Mouse (Mus musculus) myocyte (in vitro differentiated cells): ENCODE results near the gene Wt1. TPM values are rescaled to one million over a fixed set of nuclear protein-coding genes. Genes with fewer than 3 reads are reported as not detected.

Experiments used
- H3K27me3 ChIP-seq: one replicate; pipeline ENCODE4 v1.6.1; 2011; ENCODE audit not compliant: control insufficient read depth, insufficient read depth, insufficient read length
- H3K36me3 ChIP-seq: one replicate; pipeline ENCODE4 v1.6.1; 2011; ENCODE audit not compliant: control insufficient read depth, insufficient read depth
- H3K4me2 ChIP-seq: one replicate; pipeline ENCODE4 v1.6.1; 2011; ENCODE audit warnings: low read depth, control low read depth
- H3K4me3 ChIP-seq: one replicate; pipeline ENCODE4 v1.5.1; 2011; ENCODE audit warnings: mild to moderate bottlenecking, control low read depth, moderate library complexity
- H3K79me2 ChIP-seq: one replicate; pipeline ENCODE4 v1.6.1; 2011; ENCODE audit not compliant: control insufficient read depth, insufficient read depth
- H3ac ChIP-seq: one replicate; pipeline ENCODE4 v1.6.1; 2011; ENCODE audit not compliant: control insufficient read depth, insufficient read length
- CEBPB ChIP-seq: IDR thresholded peaks from 2 replicates; pipeline ENCODE4 v1.6.1; 2011; ENCODE audit warnings: mild to moderate bottlenecking, moderate library complexity; ENCODE audit not compliant: poor library complexity, insufficient read depth, severe bottlenecking
- E2F4 ChIP-seq: IDR thresholded peaks from one replicate; pipeline ENCODE4 v1.6.1; 2011; ENCODE audit warnings: mild to moderate bottlenecking, control low read depth, moderate library complexity; ENCODE audit not compliant: insufficient read depth
- MAX ChIP-seq: IDR thresholded peaks from one replicate; pipeline ENCODE4 v1.6.1; 2011; ENCODE audit warnings: low read depth, mild to moderate bottlenecking, control low read depth
- MYOD1 ChIP-seq, 3 experiments: IDR thresholded peaks; one replicate each; pipeline ENCODE4 v1.6.1; 2011; ENCODE audit warnings: control low read depth in 2 of 3, low read depth in 2 of 3, mild to moderate bottlenecking in 2 of 3, moderate library complexity in 1 of 3; ENCODE audit not compliant: insufficient read length in 2 of 3, control insufficient read depth in 1 of 3
- MYOG ChIP-seq, 3 experiments: IDR thresholded peaks; one replicate each; pipeline ENCODE4 v1.6.1; 2011; ENCODE audit warnings: control low read depth in 2 of 3, low read depth in 2 of 3, mild to moderate bottlenecking in 2 of 3; ENCODE audit not compliant: insufficient read length in 2 of 3, control insufficient read depth in 1 of 3, insufficient read depth in 1 of 3
- POLR2A ChIP-seq: IDR thresholded peaks from one replicate; pipeline ENCODE4 v1.6.1; 2011; ENCODE audit warnings: low read depth, mild to moderate bottlenecking, control low read depth, moderate library complexity; ENCODE audit not compliant: insufficient read length
- POLR2AphosphoS2 ChIP-seq: IDR thresholded peaks from one replicate; pipeline ENCODE4 v1.6.1; 2011; ENCODE audit warnings: low read depth, control low read depth; ENCODE audit not compliant: insufficient read length
- REST ChIP-seq: IDR thresholded peaks from one replicate; pipeline ENCODE4 v1.6.1; 2011; ENCODE audit warnings: mild to moderate bottlenecking, control low read depth, moderate library complexity; ENCODE audit not compliant: insufficient read depth, insufficient read length
- SRF ChIP-seq: IDR thresholded peaks from one replicate; pipeline ENCODE4 v1.6.1; 2011; ENCODE audit warnings: low read depth; ENCODE audit not compliant: control insufficient read depth, insufficient read length
- TCF12 ChIP-seq: IDR thresholded peaks from one replicate; pipeline ENCODE4 v1.6.1; 2011; ENCODE audit warnings: mild to moderate bottlenecking, control low read depth; ENCODE audit not compliant: poor library complexity, insufficient read depth, severe bottlenecking
- TCF3 ChIP-seq: IDR thresholded peaks from one replicate; pipeline ENCODE4 v1.6.1; 2011; ENCODE audit warnings: low read depth, control low read depth; ENCODE audit not compliant: insufficient read length
- USF1 ChIP-seq: IDR thresholded peaks from one replicate; pipeline ENCODE4 v1.6.1; 2011; ENCODE audit warnings: low read depth, mild to moderate bottlenecking, control low read depth, moderate library complexity
- polyA plus RNA-seq: library from polyadenylated mRNA; unstranded; fragments of >200 nt; fragmentation: generic; extraction: Trizol; gene quantifications from one replicate; pipeline ENCODE4 v1.2.1, GENCODE M21; 2012; ENCODE audit warnings: missing spikeins

The Wt1 gene
- polyA plus RNA-seq, 1 experiment = not detected

DNA sequence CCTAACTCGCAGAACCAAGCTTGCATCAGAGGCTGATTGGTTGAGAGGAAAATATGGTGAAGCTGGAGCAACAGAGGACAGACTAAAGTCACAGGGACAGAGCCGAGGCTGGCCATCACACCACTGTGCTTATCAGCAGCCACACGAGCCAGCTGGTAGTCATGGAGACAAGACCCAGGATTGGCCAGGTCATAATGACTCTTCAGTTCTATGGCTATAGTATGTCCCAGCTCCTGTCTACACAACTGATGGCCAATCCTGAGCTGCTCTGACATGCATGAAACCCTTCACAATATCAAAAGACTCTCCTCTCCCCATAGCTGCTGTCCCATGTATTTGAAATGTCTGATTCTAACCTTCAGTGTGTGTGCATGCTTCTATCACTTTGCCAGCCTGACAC, 38.3 kb upstream of the Wt1 start:
- Histone ChIP-seq H3ac (no peak overlapping the region), H3K36me3 (no peaks in the 10 kb centered on the region), H3K79me2 (no peaks in the 10 kb centered on the region), H3K27me3 (no peaks in the 10 kb centered on the region), H3K4me3 (no peak overlapping the region), H3K4me2 (no peak overlapping the region)
- TF ChIP-seq TCF3 = no peak
- no peak for TF ChIP-seq E2F4
- TF ChIP-seq POLR2A = no peak
- TF ChIP-seq POLR2AphosphoS2 = no peak
- no peak for TF ChIP-seq USF1
- no peak for TF ChIP-seq MAX
- no peak for TF ChIP-seq SRF
- TF ChIP-seq MYOD1 (IDR thresholded peaks at IDR 0.05; ENCODE audit: control insufficient read depth in 1 of 3, insufficient read length in 2 of 3, low read depth in 2 of 3) = no peak
- TF ChIP-seq REST = no peak
- no peak for TF ChIP-seq CEBPB
- TF ChIP-seq TCF12 = no peak
- no peak for TF ChIP-seq MYOG (IDR thresholded peaks at IDR 0.05; ENCODE audit: control insufficient read depth in 1 of 3, insufficient read depth in 1 of 3, insufficient read length in 2 of 3, low read depth in 2 of 3)

DNA sequence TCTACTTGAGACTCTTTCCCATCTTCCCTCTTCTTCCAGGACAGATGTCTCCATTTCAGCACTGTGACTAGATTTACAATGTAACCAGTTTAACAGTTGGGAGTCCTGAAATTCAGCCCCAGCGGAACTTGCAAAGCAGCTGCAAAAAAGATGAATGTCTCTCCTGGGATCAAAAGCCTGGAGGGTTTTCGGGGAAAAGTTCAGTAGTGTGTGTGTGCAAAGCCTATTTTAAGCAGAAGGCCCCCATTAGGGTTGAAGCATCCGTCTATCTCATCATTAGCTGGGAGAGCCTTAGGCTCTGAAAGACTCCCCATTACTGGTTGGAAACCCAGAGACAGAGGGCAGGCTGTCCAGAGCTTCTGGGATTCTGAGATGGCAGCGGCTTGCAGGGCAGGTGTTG, 37.2 kb upstream of the Wt1 start:
- no peak for TF ChIP-seq E2F4
- no peak for TF ChIP-seq SRF
- Histone ChIP-seq H3K36me3 (no peaks in the 10 kb centered on the region), H3K4me3 (no peak overlapping the region), H3K27me3 (no peaks in the 10 kb centered on the region), H3ac (no peak overlapping the region), H3K4me2 (no peak overlapping the region), H3K79me2 (no peaks in the 10 kb centered on the region)

DNA sequence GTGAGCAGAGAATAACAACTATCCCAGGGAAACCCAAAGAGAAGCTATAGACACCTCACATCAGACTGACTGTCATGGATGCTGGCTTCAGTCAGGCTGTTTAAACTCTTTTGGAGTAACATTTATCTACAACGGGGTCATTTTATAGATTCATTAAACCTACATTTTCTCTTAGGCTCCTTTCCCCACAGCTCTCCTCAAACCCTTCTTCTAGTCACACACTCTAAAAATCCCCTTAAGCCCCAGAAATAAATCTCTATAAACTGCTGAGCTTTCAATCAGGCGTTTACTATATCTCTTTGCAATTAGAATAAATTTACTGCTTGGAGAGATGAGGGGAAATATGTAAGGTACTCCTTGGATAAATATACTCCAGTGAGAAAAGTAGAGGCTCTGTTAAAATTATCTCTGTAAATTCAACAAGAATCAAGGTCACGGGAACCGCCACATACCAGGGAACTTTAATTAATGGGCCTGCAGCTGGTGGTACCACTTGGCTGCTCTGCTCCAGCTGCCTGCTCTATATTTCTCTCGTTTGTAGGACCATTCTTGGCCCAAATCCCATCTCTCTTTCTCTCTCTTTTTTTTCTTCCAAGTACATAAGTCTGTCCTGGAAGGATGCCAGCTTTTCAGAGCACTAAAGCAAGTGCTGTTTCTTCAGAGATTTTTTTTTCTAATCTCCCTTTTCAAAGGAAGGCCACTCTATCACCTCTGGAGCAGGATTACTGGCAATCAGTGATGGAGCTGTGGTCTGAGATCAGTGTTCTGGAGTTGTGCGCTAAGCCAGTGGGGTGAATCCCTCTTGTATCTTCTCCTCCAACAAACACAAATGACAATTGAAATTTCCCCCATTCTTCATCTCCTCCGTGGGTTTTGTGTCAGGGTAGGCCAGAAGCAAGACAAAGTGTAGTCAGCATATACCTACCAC, 36.5 kb upstream of the Wt1 start:
- Histone ChIP-seq H3K36me3 (no peaks in the 10 kb centered on the region), H3K4me3 (no peak overlapping the region), H3K79me2 (no peaks in the 10 kb centered on the region), H3ac (no peak overlapping the region), H3K4me2 (no peak overlapping the region), H3K27me3 (no peaks in the 10 kb centered on the region)
- TF ChIP-seq MYOG (IDR thresholded peaks at IDR 0.05; ENCODE audit: control insufficient read depth in 1 of 3, insufficient read depth in 1 of 3, insufficient read length in 2 of 3, low read depth in 2 of 3) = no peak
- no peak for TF ChIP-seq TCF12
- TF ChIP-seq MAX = no peak
- no peak for TF ChIP-seq E2F4
- no peak for TF ChIP-seq TCF3
- TF ChIP-seq SRF = no peak
- TF ChIP-seq USF1 = no peak
- no peak for TF ChIP-seq MYOD1 (IDR thresholded peaks at IDR 0.05; ENCODE audit: control insufficient read depth in 1 of 3, insufficient read length in 2 of 3, low read depth in 2 of 3)

DNA sequence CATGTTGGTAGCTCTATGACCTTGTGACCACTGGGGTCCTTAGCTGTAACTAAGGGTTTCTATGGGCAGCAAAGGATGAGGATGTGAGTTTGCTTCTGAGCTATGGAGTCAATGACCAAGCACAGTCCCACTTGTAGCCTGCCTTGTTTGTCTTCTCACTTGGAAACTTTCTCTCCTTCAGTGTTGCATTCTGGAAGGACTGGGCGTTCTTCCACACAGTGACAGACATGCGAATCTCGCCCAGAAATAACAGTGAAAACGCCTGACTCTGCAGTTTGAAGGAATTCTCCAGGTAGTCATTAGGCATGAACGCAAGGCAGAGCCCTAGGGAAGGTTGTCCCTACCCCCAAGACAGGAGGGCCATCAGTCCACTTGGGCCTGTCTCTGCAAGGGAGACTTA, 35.3 kb upstream of the Wt1 start:
- Histone ChIP-seq H3K79me2 (no peaks in the 10 kb centered on the region), H3K4me3 (no peak overlapping the region), H3K4me2 (no peak overlapping the region), H3K27me3 (no peaks in the 10 kb centered on the region), H3K36me3 (no peaks in the 10 kb centered on the region), H3ac (no peak overlapping the region)
- TF ChIP-seq POLR2A = no peak
- no peak for TF ChIP-seq TCF12
- no peak for TF ChIP-seq POLR2AphosphoS2

DNA sequence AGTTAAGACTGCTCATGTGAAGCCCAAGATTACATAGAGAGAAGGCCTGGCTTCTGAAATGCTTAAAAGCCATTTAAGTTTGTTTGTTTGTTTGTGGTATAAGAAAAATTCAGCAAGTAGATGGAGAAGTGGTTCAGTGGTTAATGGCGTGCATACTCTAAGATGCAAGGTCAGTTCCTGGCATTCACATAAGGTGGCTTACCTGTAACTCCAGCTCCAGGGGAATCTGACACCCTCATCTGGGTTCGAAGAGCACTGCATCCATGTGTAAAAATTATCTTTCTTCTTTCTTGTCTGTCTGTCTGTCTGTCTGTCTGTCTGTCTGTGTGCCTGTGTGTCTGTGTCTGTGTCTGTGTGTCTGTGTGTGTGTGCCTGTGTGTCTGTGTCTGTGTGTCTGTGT, 34.6 kb upstream of the Wt1 start, which contains the start of gene Gm11060:
TSS of gene Gm11060 (plus strand) at position 301 of the 400 bp plus-strand sequence.
- Histone ChIP-seq H3K79me2 (no peaks in the 10 kb centered on the region), H3K4me3 (no peak within 1 kb of the TSS), H3K4me2 (no peak within 1 kb of the TSS), H3K27me3 (no peaks in the 10 kb centered on the region), H3K36me3 (no peaks in the 10 kb centered on the region), H3ac (no peak within 1 kb of the TSS)
- TF ChIP-seq TCF12 (no peak), MAX (no peak), POLR2A (no peak), REST (no peak), SRF (no peak)
